Comparison of ENCODE assay signal across 18 mouse cellular contexts in genomic region chr19:46640780-46641179, GRCm38 (mm10). TPM values are rescaled to one million over a fixed set of nuclear protein-coding genes. Genes with fewer than 3 reads are reported as not detected.
A peak's percentile ranks its signal among the peaks of the same experiment; 100 is the strongest.
DNase-seq lines count a peak whose midpoint lies in the region; ATAC-seq lines count a peak whose summit lies in the region.
"Had no signal": no experiment of that assay in that cellular context is flagged by ENCODE, and none has a peak within 500 bp of the region (broad histone marks: within the 10 kb centered on the region; RNA-seq: fewer than 3 reads in every experiment).

No protein-coding gene starts in this region.

- no peak for DNase-seq in heart, embryonic 10.5 days (ENCODE audit: low spot score)
- no peak for DNase-seq in heart, adult 9 months (ENCODE audit: low spot score in 2 of 2)
- DNase-seq in kidney, adult 11 months = no peak
- DNase-seq in 416B (ENCODE audit: low read depth) = peak; percentile 60
- DNase-seq in ovary, postnatal 36 days (ENCODE audit: low spot score) = no peak
- no peak for DNase-seq in gastrocnemius, postnatal 4 days (ENCODE audit: low spot score in 2 of 2)
- DNase-seq: adrenal gland, postnatal 10 days; cerebellum, adult 11 months; kidney, postnatal 4 days had no signal

- whole genome bisulfite sequencing in heart, embryonic 10.5 days = 89% methylated on average over 8 of the region's 8 CpGs
- WGBS in kidney, embryonic 16.5 days = 78% methylated on average over 8 of the region's 8 CpGs
- 85% methylated on average over 8 of the region's 8 CpGs for WGBS in intestine, embryonic 15.5 days

- H3K4me2 ChIP-seq in kidney, embryonic 16.5 days (replicated peaks; ENCODE audit: low read depth, low read length) = no peak overlapping the region
- no peak overlapping the region for H3K4me2 ChIP-seq in intestine, embryonic 15.5 days (replicated peaks)

- no peaks in the 10 kb centered on the region for H3K27me3 ChIP-seq in heart, embryonic 10.5 days (ENCODE audit: insufficient read depth, poor library complexity, severe bottlenecking)
- no peaks in the 10 kb centered on the region for H3K27me3 ChIP-seq in kidney, embryonic 16.5 days (ENCODE audit: insufficient read depth, low read length)
- H3K27me3 ChIP-seq in intestine, embryonic 15.5 days (replicated peaks) = no peaks in the 10 kb centered on the region

- ATAC-seq in kidney, embryonic 16.5 days (ENCODE audit: low FRiP score, low TSS enrichment) = no peak
- ATAC-seq in intestine, embryonic 15.5 days = no peak
- ATAC-seq: CD4-positive, CD25-positive, alpha-beta regulatory T cell, adult 4 months had no signal

- no peaks in the 10 kb centered on the region for H3K9me3 ChIP-seq in heart, embryonic 10.5 days
- no peaks in the 10 kb centered on the region for H3K9me3 ChIP-seq in kidney, embryonic 16.5 days (ENCODE audit: low read length)
- H3K9me3 ChIP-seq in intestine, embryonic 15.5 days = no peaks in the 10 kb centered on the region

- peaks cover 44% of the 10 kb centered on the region for H3K36me3 ChIP-seq in heart, embryonic 10.5 days
- peaks cover 12% of the 10 kb centered on the region; the same call in 1 of the 2 replicates for H3K36me3 ChIP-seq in kidney, embryonic 16.5 days (ENCODE audit: insufficient read depth, low read length)
- H3K36me3 ChIP-seq in intestine, embryonic 15.5 days = peaks cover 3% of the 10 kb centered on the region; the same call in 1 of the 2 replicates

- peak overlapping the region; percentile 90 for H3K27ac ChIP-seq in heart, embryonic 10.5 days
- H3K27ac ChIP-seq in kidney, embryonic 16.5 days (ENCODE audit: low read length) = peak overlapping the region; percentile 78; the same call in 1 of the 2 replicates
- 0 out of 2 replicates have a peak overlapping the region, but pooled peaks have one; percentile 78 for H3K27ac ChIP-seq in intestine, embryonic 15.5 days

- H3K9ac ChIP-seq in kidney, embryonic 16.5 days (replicated peaks; ENCODE audit: low read length) = no peak overlapping the region
- H3K9ac ChIP-seq in intestine, embryonic 15.5 days = no peak overlapping the region

- peaks cover 95% of the 10 kb centered on the region for H3K4me1 ChIP-seq in heart, embryonic 10.5 days
- H3K4me1 ChIP-seq in kidney, embryonic 16.5 days (ENCODE audit: insufficient read depth, low read length) = peaks cover 76% of the 10 kb centered on the region
- peaks cover 46% of the 10 kb centered on the region for H3K4me1 ChIP-seq in intestine, embryonic 15.5 days (replicated peaks)

- no peak overlapping the region for H3K4me3 ChIP-seq in heart, embryonic 10.5 days
- no peak overlapping the region for H3K4me3 ChIP-seq in kidney, embryonic 16.5 days (ENCODE audit: low read length)
- no peak overlapping the region for H3K4me3 ChIP-seq in intestine, embryonic 15.5 days (replicated peaks)
- H3K4me3 ChIP-seq: myocyte had no signal

RNA-seq across cellular contexts. Expression of gene Cyp17a1, which starts 32.2 kb away (rescaled TPM):
- polyA plus RNA-seq in heart, embryonic 10.5 days (2016; fragmentation: Nextera tagmentation; extraction: Ambion mirVana) = 0.40 and 1.2 TPM in 2 replicates
- polyA plus RNA-seq in kidney, embryonic 16.5 days (2015; fragmentation: Nextera tagmentation; extraction: Ambion mirVana) = 7.1 TPM in 1 of 2 replicates, not detected in the other
- 0.30 TPM in 1 of 2 replicates, not detected in the other for polyA plus RNA-seq in intestine, embryonic 15.5 days (2015; fragmentation: Nextera tagmentation; extraction: Ambion mirVana)
- not detected for total RNA-seq in gastrocnemius, postnatal 4 days (2021)
- total RNA-seq: gastrocnemius, postnatal 36 days; left cerebral cortex, postnatal 14 days; megakaryocyte progenitor cell, adult 5-6 weeks had no signal
- polyA plus RNA-seq: CD4-positive, CD25-positive, alpha-beta regulatory T cell, adult 4 months; cortical plate, adult 2 months; myocyte; urinary bladder, adult 2 months had no signal

RNA-seq across cellular contexts. Expression of gene Wbp1l, which starts 41.9 kb away (rescaled TPM):
- 53.9 and 61.8 TPM in 2 replicates for polyA plus RNA-seq in heart, embryonic 10.5 days (2016; fragmentation: Nextera tagmentation; extraction: Ambion mirVana)
- polyA plus RNA-seq in kidney, embryonic 16.5 days (2015; fragmentation: Nextera tagmentation; extraction: Ambion mirVana) = 53.4 and 54.4 TPM in 2 replicates
- 39.5 and 40.7 TPM in 2 replicates for polyA plus RNA-seq in intestine, embryonic 15.5 days (2015; fragmentation: Nextera tagmentation; extraction: Ambion mirVana)
- total RNA-seq in gastrocnemius, postnatal 4 days (2021) = 10 to 100 TPM; 52.4 to 57.2 TPM

RNA-seq across cellular contexts. Expression of gene Borcs7, which starts 48.9 kb away (rescaled TPM):
- 13.7 and 17.0 TPM in 2 replicates for polyA plus RNA-seq in heart, embryonic 10.5 days (2016; fragmentation: Nextera tagmentation; extraction: Ambion mirVana)
- 15.6 and 19.0 TPM in 2 replicates for polyA plus RNA-seq in kidney, embryonic 16.5 days (2015; fragmentation: Nextera tagmentation; extraction: Ambion mirVana)
- 14.5 and 15.2 TPM in 2 replicates for polyA plus RNA-seq in intestine, embryonic 15.5 days (2015; fragmentation: Nextera tagmentation; extraction: Ambion mirVana)
- 10 to 100 TPM; 12.5 to 12.6 TPM for total RNA-seq in gastrocnemius, postnatal 4 days (2021)
